Mouse (Mus musculus) adrenal gland, postnatal 14 days (tissue): ENCODE measurements around the gene Gtpbp3. TPM values are rescaled to one million over a fixed set of nuclear protein-coding genes. Genes with fewer than 3 reads are reported as not detected.
A peak's percentile ranks its signal among the peaks of the same experiment; 100 is the strongest.
"Not testable (repeated sequence)": the region's sequence is repeated elsewhere in the genome, so short reads cannot be mapped to it uniquely, and the experiment has no call there.

Experiments used
- DNase-seq: peaks from one replicate; pipeline ENCODE4 v3.0.0; 2021; ENCODE audit warnings: mixed read lengths
- total RNA-seq: library from RNA; stranded (reverse); gene quantifications from 2 replicates; pipeline ENCODE4 v1.2.3, GENCODE M21; 2021

The Gtpbp3 gene
- total RNA-seq, 1 experiment from 2014 or later, result 21.5 TPM

DNA sequence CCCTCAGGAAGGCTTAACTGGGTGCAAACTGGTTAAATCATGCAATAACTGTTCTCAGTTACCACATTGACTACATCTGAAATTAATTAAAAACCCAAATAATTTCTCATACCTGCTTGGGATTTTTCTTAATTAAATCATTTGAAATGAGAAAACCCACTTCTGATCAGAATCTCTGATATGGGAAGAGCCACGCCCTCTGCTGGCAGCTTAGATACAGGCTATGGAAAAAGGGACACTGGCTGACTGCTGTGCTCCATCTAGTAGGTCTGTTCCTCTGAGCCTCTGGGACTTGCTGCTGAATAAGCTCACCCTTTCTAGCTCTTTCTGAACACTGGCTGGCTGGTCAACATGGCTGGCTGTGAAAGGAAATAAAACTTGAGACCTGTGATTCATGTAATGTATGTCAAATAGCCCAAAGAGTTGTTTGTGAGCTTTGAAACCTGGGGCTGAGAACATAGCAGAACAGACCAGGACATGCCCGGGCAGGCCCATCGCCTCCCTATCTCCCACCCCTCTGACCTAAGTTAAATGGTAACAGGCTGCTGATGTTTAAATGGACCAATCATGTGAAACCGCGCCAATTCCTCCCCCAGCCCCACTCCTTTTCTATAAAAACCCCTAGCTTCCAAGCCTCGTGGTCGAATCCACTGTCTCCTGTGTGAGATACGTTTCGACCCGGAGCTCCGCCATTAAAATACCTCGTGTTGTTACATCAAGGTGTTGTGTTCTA lies 43.0 kb downstream of the Gtpbp3 start:
- DNase-seq, result not testable (repeated sequence)

DNA sequence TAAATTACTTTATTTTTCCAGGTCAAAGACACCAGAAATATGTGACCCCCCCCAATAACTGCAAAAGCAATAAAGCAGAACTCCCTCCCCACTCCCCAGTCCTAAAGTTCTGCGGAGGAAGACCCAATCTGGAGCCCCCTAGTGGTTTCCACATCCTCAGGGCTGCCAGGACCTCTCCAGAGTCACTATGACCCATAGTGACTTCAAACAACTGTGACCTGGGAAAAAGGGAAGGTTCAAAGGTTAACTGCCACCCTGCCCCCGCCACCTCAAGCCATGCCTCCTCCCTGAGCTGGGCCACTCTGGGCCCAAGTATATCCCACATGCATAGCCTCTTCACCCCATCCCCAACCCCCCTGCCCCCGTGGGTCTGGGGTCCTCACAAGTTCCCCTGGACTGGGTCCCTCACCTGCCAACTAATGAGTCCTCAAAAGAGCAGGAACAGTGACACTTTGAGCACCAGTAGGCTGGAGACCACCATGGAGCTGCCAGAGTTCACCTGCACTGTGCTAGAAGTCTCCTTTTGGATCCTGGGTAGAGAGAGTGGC lies 46.4 kb downstream of the Gtpbp3 start:
- DNase-seq, result no peak

DNA sequence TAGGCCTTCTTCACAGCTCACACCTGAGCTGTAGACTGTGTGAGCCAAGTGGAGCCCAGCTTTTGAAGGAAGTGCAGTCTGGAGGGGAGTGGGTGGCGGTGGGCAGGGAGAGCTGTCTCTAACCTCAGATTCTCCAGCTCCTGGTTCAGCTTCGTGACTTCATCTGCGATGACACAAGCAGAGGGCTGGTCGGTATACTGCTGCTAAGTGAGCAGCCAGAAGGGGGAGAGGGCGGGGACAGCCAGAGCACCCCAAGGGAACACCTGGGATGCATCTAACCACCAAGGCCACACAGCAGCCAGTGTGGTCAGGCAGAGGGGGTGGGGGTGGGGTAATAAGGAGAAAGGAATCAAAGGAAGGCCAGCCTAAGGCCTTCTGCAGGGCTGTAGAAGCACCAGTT lies 47.8 kb downstream of the Gtpbp3 start:
- no peak for DNase-seq

DNA sequence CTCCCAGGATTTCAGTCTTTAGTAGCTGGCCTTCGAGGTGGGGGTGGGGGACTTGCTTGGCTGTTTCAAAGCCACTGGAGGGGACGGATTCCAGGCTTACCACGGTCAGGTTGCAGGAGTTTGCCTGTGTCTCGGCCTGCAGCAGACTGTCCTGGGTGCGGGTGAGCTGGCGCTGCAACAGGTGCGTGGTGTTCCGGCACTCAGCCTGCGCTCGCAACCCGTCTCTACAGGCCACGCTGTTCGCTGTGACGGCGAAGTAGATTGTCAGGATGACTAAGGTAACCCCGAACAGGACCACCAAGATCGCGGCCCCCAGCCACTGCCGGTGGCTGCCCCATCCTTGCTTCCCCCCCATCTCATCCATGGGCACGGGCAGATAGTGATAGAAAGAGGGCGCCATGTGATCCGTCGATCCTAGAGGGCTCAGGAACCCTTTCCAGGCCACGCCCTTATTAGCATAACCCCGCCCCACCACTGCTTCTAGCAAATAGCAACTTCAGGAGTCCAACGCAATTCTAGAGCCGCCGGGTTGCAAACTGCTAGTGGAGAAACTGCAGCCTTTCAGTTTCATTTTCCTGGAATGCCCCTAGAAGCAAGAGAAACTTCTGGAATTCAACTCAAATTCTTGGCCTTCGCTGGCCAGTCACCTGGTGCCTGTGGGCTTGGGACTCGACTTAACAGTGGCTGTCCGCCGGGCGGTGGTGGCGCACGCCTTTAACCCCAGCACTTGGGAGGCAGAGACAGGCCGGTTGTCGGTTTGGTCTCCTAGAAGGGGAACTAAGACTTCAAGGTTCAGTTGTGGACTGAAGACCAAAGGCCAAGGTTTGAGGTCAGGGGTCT lies 49.3 kb downstream of the Gtpbp3 start, which contains the start of gene Bst2:
Bst2 (minus strand) TSS at position 429 of the 840 bp plus-strand sequence.
- DNase-seq, result peak; percentile 94

DNA sequence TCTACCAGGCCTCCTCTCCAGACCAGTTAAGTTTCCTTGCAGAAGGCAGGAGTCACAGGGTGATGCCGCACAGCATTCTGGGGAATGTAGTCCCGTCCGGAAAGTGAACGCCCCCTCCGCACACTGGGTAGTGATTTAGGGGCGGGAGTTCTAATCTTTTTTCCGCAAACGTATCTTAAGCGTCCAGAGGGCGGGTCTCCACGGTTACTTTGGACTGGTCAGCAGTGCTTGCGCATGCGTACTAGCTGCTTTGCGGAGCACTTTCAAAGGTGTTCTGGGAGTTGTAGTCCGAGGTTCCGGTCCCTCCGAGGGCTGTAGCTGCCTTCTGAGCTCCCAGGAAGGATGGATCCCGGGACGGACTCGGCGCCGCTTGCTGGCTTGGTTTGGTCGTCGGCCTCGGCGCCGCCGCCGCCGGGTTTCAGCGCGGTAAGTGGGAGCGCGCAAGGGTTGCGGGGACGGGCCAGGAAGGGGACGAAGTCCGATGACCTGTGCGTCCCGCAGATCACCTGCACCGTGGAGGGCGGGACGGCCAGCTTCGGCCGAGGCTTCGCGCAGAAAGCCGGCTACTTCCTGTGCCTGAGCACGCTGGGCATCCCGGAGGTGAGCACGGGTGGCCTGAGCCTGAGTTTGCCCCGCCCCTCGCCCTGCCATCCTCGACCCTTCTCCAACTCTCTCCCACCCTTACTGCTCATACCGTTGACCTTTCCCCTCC lies 54.9 kb downstream of the Gtpbp3 start, which contains the start of gene Mvb12a:
Mvb12a (plus strand) TSS at position 291 of the 712 bp plus-strand sequence.
- peak; percentile 97 for DNase-seq

DNA sequence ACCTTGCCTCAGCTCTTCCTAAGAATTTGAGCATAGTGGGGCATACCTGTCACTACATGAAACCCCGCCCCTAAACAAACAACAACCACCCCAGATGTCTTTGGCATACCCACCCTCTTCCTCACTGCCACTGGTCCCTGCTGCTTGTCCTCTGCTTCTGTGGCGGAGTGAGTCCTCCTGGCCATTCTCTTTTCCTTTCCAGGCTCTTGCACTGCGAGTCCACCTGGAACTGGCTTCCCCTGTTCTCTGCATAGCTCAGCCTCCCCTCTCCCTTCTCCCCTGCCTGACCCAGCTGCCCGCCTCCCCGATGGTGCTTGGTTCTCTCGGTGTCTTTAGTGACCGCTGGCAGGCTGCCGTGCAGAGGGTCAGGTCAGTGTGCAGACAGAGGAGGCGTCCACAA lies 55.9 kb downstream of the Gtpbp3 start:
- no peak for DNase-seq

DNA sequence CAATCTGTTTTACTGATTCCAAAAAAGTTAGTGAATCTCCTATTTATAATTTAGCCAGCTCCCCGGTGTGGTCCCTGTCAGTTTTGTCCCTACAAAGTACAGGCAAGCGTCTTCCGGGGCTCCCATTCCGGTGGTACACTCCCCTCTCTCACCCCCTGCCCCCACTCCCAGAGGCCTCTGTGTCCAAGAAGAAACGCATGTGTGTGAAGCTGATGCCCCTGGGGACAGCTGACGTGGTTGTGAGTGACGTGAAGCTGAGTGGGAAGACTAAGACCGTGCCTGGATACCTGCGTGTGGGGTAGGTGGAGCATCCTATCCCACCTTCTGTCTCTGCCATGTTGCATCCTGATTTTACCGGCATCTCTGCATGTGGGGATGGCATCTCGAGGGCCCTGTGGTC lies 57.1 kb downstream of the Gtpbp3 start:
- DNase-seq, result no peak

DNA sequence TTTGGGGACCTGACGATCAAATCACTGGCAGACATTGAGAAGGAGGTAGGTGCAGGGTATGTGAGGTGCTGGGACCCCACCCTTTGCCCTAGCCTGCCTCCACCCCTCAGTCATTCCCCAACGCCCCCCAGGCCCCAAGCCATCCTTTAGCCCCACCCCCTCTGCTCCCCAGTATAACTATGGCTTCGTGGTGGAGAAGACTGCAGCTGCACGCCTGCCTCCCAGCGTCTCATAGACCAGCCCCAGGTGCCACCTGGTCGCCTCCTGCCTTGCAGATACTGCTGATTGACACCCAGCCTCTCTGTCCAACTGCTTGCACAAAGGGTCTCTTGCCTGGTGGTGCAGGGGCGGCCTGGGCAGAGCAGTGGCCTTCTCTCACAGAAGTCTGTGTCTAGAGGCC lies 59.7 kb downstream of the Gtpbp3 start:
- no peak for DNase-seq

Other genes with a start within 250 kb of the Gtpbp3 start
- 30.6 and 41.0 TPM in 2 replicates for gene Myo9b, start 215.4 kb upstream of the Gtpbp3 start, total RNA-seq
- 13.6 and 16.5 TPM in 2 replicates for gene Haus8, start 215.2 kb upstream of the Gtpbp3 start, total RNA-seq
- 165 and 179 TPM in 2 replicates for gene Use1, start 121.3 kb upstream of the Gtpbp3 start, total RNA-seq
- gene Ocel1, start 116.8 kb upstream of the Gtpbp3 start, total RNA-seq, result 17.4 and 17.9 TPM in 2 replicates
- 61.1 and 65.7 TPM in 2 replicates for gene Nr2f6, start 106.1 kb upstream of the Gtpbp3 start, total RNA-seq
- gene Ushbp1, start 92.3 kb upstream of the Gtpbp3 start, total RNA-seq, result 30.9 and 37.6 TPM in 2 replicates
- 85.5 and 88.4 TPM in 2 replicates for gene Babam1, start 91.2 kb upstream of the Gtpbp3 start, total RNA-seq
- gene Ankle1, start 82.1 kb upstream of the Gtpbp3 start, total RNA-seq, result 5.8 and 6.9 TPM in 2 replicates
- 43.3 and 44.7 TPM in 2 replicates for gene Abhd8, start 24.4 kb upstream of the Gtpbp3 start, total RNA-seq
- 145 and 164 TPM in 2 replicates for gene Mrpl34, start 23.1 kb upstream of the Gtpbp3 start, total RNA-seq
- 54.4 and 57.8 TPM in 2 replicates for gene Dda1, start 18.9 kb upstream of the Gtpbp3 start, total RNA-seq
- gene Ano8, start 2.1 kb upstream of the Gtpbp3 start, total RNA-seq, result 14.8 and 17.2 TPM in 2 replicates
- 116 and 123 TPM in 2 replicates for gene Plvap, start 23.6 kb downstream of the Gtpbp3 start, total RNA-seq
- gene Ccdc194, start 37.6 kb downstream of the Gtpbp3 start, total RNA-seq, result not detected in 2 replicates
- 45.6 and 47.9 TPM in 2 replicates for gene Bst2, start 49.4 kb downstream of the Gtpbp3 start, total RNA-seq
- gene Mvb12a, start 54.8 kb downstream of the Gtpbp3 start, total RNA-seq, result 63.2 and 66.3 TPM in 2 replicates
- 1.8 and 4.2 TPM in 2 replicates for gene Tmem221, start 70.8 kb downstream of the Gtpbp3 start, total RNA-seq
- 0.53 and 1.0 TPM in 2 replicates for gene Nxnl1, start 78.5 kb downstream of the Gtpbp3 start, total RNA-seq
- gene Slc27a1, start 80.8 kb downstream of the Gtpbp3 start, total RNA-seq, result 91.6 and 93.6 TPM in 2 replicates
- 212 and 250 TPM in 2 replicates for gene Pgls, start 104.1 kb downstream of the Gtpbp3 start, total RNA-seq
- 2.6 and 6.2 TPM in 2 replicates for gene Fam129c, start 109.5 kb downstream of the Gtpbp3 start, total RNA-seq
- gene Colgalt1, start 122.9 kb downstream of the Gtpbp3 start, total RNA-seq, result 60.0 and 62.0 TPM in 2 replicates
- 7.2 and 7.7 TPM in 2 replicates for gene Unc13a, start 183.7 kb downstream of the Gtpbp3 start, total RNA-seq
- gene Jak3, start 188.2 kb downstream of the Gtpbp3 start, total RNA-seq, result 17.4 and 21.4 TPM in 2 replicates
- gene Insl3, start 201.1 kb downstream of the Gtpbp3 start, total RNA-seq, result 8.0 and 9.8 TPM in 2 replicates
- 5.4 and 7.4 TPM in 2 replicates for gene B3gnt3, start 213.7 kb downstream of the Gtpbp3 start, total RNA-seq
- gene Fcho1, start 237.6 kb downstream of the Gtpbp3 start, total RNA-seq, result 5.4 and 13.9 TPM in 2 replicates